Comparison of ENCODE assay signal across 11 mouse cellular contexts in the genomic region with DNA sequence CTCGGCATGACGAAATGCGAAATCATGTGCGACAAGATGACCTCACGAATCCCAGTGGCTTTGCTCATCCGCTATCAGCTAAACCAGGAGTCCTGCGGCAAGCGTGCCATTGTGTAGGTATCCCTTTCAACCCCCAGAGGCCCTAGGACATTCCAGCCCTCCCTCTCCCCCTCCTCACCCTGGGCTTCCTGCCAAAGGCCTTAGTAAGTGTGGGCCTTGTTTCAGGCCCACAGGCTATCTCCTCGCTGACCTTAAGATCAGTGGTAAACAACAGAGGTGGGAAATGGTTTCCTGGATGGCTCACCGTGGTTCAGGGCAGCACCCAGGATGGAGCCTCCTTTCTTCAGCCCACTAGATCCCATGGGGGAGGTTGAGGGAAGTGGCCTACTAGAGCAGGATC. TPM values are rescaled to one million over a fixed set of nuclear protein-coding genes. Genes with fewer than 3 reads are reported as not detected.
DNase-seq lines count a peak whose midpoint lies in the region; ATAC-seq and TF ChIP-seq lines count a peak whose summit lies in the region.
"Had no signal": no experiment of that assay in that cellular context is flagged by ENCODE, and none has a peak within 500 bp of the region (broad histone marks: within the 10 kb centered on the region; RNA-seq: fewer than 3 reads in every experiment).

No protein-coding gene starts in this region.

- H3K9ac ChIP-seq in hindbrain, embryonic 14.5 days: no peak overlapping the region
- H3K9ac ChIP-seq in heart, postnatal 0 days (replicated peaks; ENCODE audit: low read depth, low read length): no peak overlapping the region
- no peak overlapping the region for H3K9ac ChIP-seq in stomach, embryonic 15.5 days

- peaks cover 48% of the 10 kb centered on the region for H3K4me1 ChIP-seq in hindbrain, embryonic 10.5 days (replicated peaks)
- peaks cover 25% of the 10 kb centered on the region; the same call in 1 of the 2 replicates for H3K4me1 ChIP-seq in hindbrain, embryonic 14.5 days (replicated peaks; ENCODE audit: control insufficient read depth, insufficient read depth, low read length)
- H3K4me1 ChIP-seq in megakaryocyte, embryonic 14.5 days: peaks cover 66% of the 10 kb centered on the region
- peaks cover 28% of the 10 kb centered on the region for H3K4me1 ChIP-seq in heart, postnatal 0 days (ENCODE audit: control insufficient read depth, insufficient read depth)
- H3K4me1 ChIP-seq in stomach, embryonic 15.5 days: peaks cover 29% of the 10 kb centered on the region

- no peak for DNase-seq in hindbrain, embryonic 10.5 days (ENCODE audit: low spot score)
- DNase-seq in hindbrain, embryonic 14.5 days (ENCODE audit: low spot score): no peak
- DNase-seq in heart, postnatal 0 days (ENCODE audit: low spot score): no peak
- no peak for DNase-seq in B cell, adult 2 months
- DNase-seq: cerebellum, adult 11 months had no signal

- H3K9me3 ChIP-seq in hindbrain, embryonic 10.5 days: no peaks in the 10 kb centered on the region
- no peaks in the 10 kb centered on the region for H3K9me3 ChIP-seq in hindbrain, embryonic 14.5 days (ENCODE audit: control insufficient read depth, low read length)
- no peaks in the 10 kb centered on the region for H3K9me3 ChIP-seq in megakaryocyte, embryonic 14.5 days
- no peaks in the 10 kb centered on the region for H3K9me3 ChIP-seq in heart, postnatal 0 days (replicated peaks; ENCODE audit: control insufficient read depth, low read length)
- H3K9me3 ChIP-seq in stomach, embryonic 15.5 days: no peaks in the 10 kb centered on the region

- H3K4me2 ChIP-seq in hindbrain, embryonic 14.5 days (replicated peaks): no peak overlapping the region
- no peak overlapping the region for H3K4me2 ChIP-seq in heart, postnatal 0 days (ENCODE audit: low read depth, low read length)
- H3K4me2 ChIP-seq in stomach, embryonic 15.5 days: no peak overlapping the region; the same call in 1 of the 2 replicates

- H3K27me3 ChIP-seq in hindbrain, embryonic 10.5 days (ENCODE audit: insufficient read depth, poor library complexity, severe bottlenecking): peaks cover 28% of the 10 kb centered on the region
- no peaks in the 10 kb centered on the region for H3K27me3 ChIP-seq in hindbrain, embryonic 14.5 days (ENCODE audit: control insufficient read depth, insufficient read depth, low read length)
- H3K27me3 ChIP-seq in megakaryocyte, embryonic 14.5 days (replicated peaks): peaks cover 49% of the 10 kb centered on the region
- peaks cover 6% of the 10 kb centered on the region; the same call in 1 of the 2 replicates for H3K27me3 ChIP-seq in heart, postnatal 0 days (ENCODE audit: control insufficient read depth, insufficient read depth, low read length)
- H3K27me3 ChIP-seq in stomach, embryonic 15.5 days (replicated peaks): peaks cover 10% of the 10 kb centered on the region

- 68% methylated on average over 10 of the region's 10 CpGs for WGBS in hindbrain, embryonic 10.5 days
- WGBS in hindbrain, embryonic 14.5 days: 63% methylated on average over 10 of the region's 10 CpGs
- WGBS in heart, postnatal 0 days: 22% methylated on average over 10 of the region's 10 CpGs
- WGBS in stomach, embryonic 15.5 days: 63% methylated on average over 10 of the region's 10 CpGs

- peak overlapping the region; percentile 64 for H3K27ac ChIP-seq in hindbrain, embryonic 10.5 days
- no peak overlapping the region for H3K27ac ChIP-seq in hindbrain, embryonic 14.5 days
- H3K27ac ChIP-seq in heart, postnatal 0 days (ENCODE audit: low read depth): peak overlapping the region; percentile 64
- peak overlapping the region; percentile 79 for H3K27ac ChIP-seq in stomach, embryonic 15.5 days

- no peak for TF ChIP-seq CTCF in heart, postnatal 0 days (IDR thresholded peaks at IDR 0.05; ENCODE audit: low read depth)

- H3K4me3 ChIP-seq in hindbrain, embryonic 10.5 days: no peak overlapping the region
- no peak overlapping the region for H3K4me3 ChIP-seq in hindbrain, embryonic 14.5 days (replicated peaks; ENCODE audit: low read length)
- peak overlapping the region; percentile 71 for H3K4me3 ChIP-seq in megakaryocyte, embryonic 14.5 days (replicated peaks)
- H3K4me3 ChIP-seq in heart, postnatal 0 days (ENCODE audit: low read depth, low read length): no peak overlapping the region
- H3K4me3 ChIP-seq in stomach, embryonic 15.5 days (replicated peaks): no peak overlapping the region

- no peaks in the 10 kb centered on the region for H3K36me3 ChIP-seq in hindbrain, embryonic 10.5 days
- no peaks in the 10 kb centered on the region for H3K36me3 ChIP-seq in hindbrain, embryonic 14.5 days (replicated peaks; ENCODE audit: control insufficient read depth, insufficient read depth)
- H3K36me3 ChIP-seq in megakaryocyte, embryonic 14.5 days (replicated peaks; ENCODE audit: low read length): no peaks in the 10 kb centered on the region
- H3K36me3 ChIP-seq in heart, postnatal 0 days (replicated peaks; ENCODE audit: control insufficient read depth, insufficient read depth, low read length): no peaks in the 10 kb centered on the region; the same call in 1 of the 2 replicates
- no peaks in the 10 kb centered on the region for H3K36me3 ChIP-seq in stomach, embryonic 15.5 days

- TF ChIP-seq EP300 in heart, postnatal 0 days (IDR thresholded peaks at IDR 0.05; ENCODE audit: low read depth): no peak

- no peak for ATAC-seq in hindbrain, embryonic 14.5 days (ENCODE audit: low FRiP score)
- no peak for ATAC-seq in megakaryocyte, adult 5-6 weeks (ENCODE audit: poor library complexity, severe bottlenecking)
- peak; percentile 45; the same call in 1 of the 2 replicates for ATAC-seq in heart, postnatal 0 days (ENCODE audit: insufficient read depth, low read depth)
- ATAC-seq in stomach, embryonic 15.5 days (ENCODE audit: insufficient read depth, low FRiP score, low read depth): 0 out of 2 replicates have a peak, but pooled peaks have one; percentile 8
- ATAC-seq in frontal cortex, adult (ENCODE audit: low TSS enrichment): no peak
- ATAC-seq: activated CD4-positive, CD25-positive, alpha-beta regulatory T cell, adult 4 months had no signal

RNA-seq across cellular contexts. Expression of a gene that starts 6.2 kb away (rescaled TPM):
- 12.2 and 13.3 TPM in 2 replicates for polyA plus RNA-seq in hindbrain, embryonic 10.5 days (2016; fragmentation: Nextera tagmentation; extraction: Ambion mirVana)
- 32.6 and 42.0 TPM in 2 replicates for polyA plus RNA-seq in hindbrain, embryonic 14.5 days (2014; fragmentation: Nextera tagmentation; extraction: Ambion mirVana)
- polyA plus RNA-seq in megakaryocyte, embryonic 14.5 days (2012; ENCODE audit: insufficient read depth, low replicate concordance): 0.44 TPM in 1 of 2 replicates, not detected in the other
- total RNA-seq in megakaryocyte, adult 5-6 weeks (2015): 0.13 and 0.18 TPM in 2 replicates
- total RNA-seq in megakaryocyte, adult 5-6 weeks (2017): not detected in 2 replicates
- 2.3 and 6.2 TPM in 2 replicates for total RNA-seq in heart, postnatal 0 days (2014; rRNA removed; ENCODE audit: low replicate concordance)
- 3.3 and 4.1 TPM in 2 replicates for polyA plus RNA-seq in heart, postnatal 0 days (2015; fragmentation: Nextera tagmentation; extraction: Ambion mirVana)
- 10.1 and 14.3 TPM in 2 replicates for polyA plus RNA-seq in stomach, embryonic 15.5 days (2015; fragmentation: Nextera tagmentation; extraction: Ambion mirVana)
- polyA plus RNA-seq: activated CD4-positive, CD25-positive, alpha-beta regulatory T cell, adult 4 months had no signal

RNA-seq across cellular contexts. Expression of a gene that starts 32.2 kb away (rescaled TPM):
- not detected in 2 replicates for polyA plus RNA-seq in hindbrain, embryonic 10.5 days (2016; fragmentation: Nextera tagmentation; extraction: Ambion mirVana)
- 0.46 and 1.3 TPM in 2 replicates for polyA plus RNA-seq in hindbrain, embryonic 14.5 days (2014; fragmentation: Nextera tagmentation; extraction: Ambion mirVana)
- polyA plus RNA-seq in megakaryocyte, embryonic 14.5 days (2012; ENCODE audit: insufficient read depth, low replicate concordance): not detected in 2 replicates
- total RNA-seq in megakaryocyte, adult 5-6 weeks (2015): 2.4 TPM in 1 of 2 replicates, not detected in the other
- total RNA-seq in megakaryocyte, adult 5-6 weeks (2017): 1.4 TPM in 1 of 2 replicates, not detected in the other
- not detected in 2 replicates for total RNA-seq in heart, postnatal 0 days (2014; rRNA removed; ENCODE audit: low replicate concordance)
- polyA plus RNA-seq in heart, postnatal 0 days (2015; fragmentation: Nextera tagmentation; extraction: Ambion mirVana): 0.25 TPM in 1 of 2 replicates, not detected in the other
- polyA plus RNA-seq in stomach, embryonic 15.5 days (2015; fragmentation: Nextera tagmentation; extraction: Ambion mirVana): 0.39 TPM in 1 of 2 replicates, not detected in the other
- total RNA-seq: gastrocnemius, postnatal 4 days had no signal

RNA-seq across cellular contexts. Expression of a gene that starts 32.6 kb away (rescaled TPM):
- polyA plus RNA-seq in hindbrain, embryonic 10.5 days (2016; fragmentation: Nextera tagmentation; extraction: Ambion mirVana): not detected in 2 replicates
- polyA plus RNA-seq in hindbrain, embryonic 14.5 days (2014; fragmentation: Nextera tagmentation; extraction: Ambion mirVana): not detected in 2 replicates
- 0.30 TPM in 1 of 2 replicates, not detected in the other for polyA plus RNA-seq in megakaryocyte, embryonic 14.5 days (2012; ENCODE audit: insufficient read depth, low replicate concordance)
- total RNA-seq in megakaryocyte, adult 5-6 weeks (2015): not detected in 2 replicates
- not detected in 2 replicates for total RNA-seq in megakaryocyte, adult 5-6 weeks (2017)
- total RNA-seq in heart, postnatal 0 days (2014; rRNA removed; ENCODE audit: low replicate concordance): 1.7 TPM in 1 of 2 replicates, not detected in the other
- polyA plus RNA-seq in heart, postnatal 0 days (2015; fragmentation: Nextera tagmentation; extraction: Ambion mirVana): not detected in 2 replicates
- polyA plus RNA-seq in stomach, embryonic 15.5 days (2015; fragmentation: Nextera tagmentation; extraction: Ambion mirVana): not detected in 2 replicates
- total RNA-seq: gastrocnemius, postnatal 4 days had no signal

Comparison
In these comparisons a context has a peak if more than half of its experiments do, and no peak if none do; other contexts are left out.
1. ATAC-seq: peak in heart, postnatal 0 days (single experiment) and stomach, embryonic 15.5 days (single experiment); none in hindbrain, embryonic 14.5 days (single experiment), megakaryocyte, adult 5-6 weeks (single experiment) and frontal cortex, adult (single experiment).